Mouse (Mus musculus) ES-E14 (cell line): ENCODE measurements around the gene Ak5.

Source experiments
- CHD2 ChIP-seq: IDR thresholded peaks from 2 replicates; pipeline ENCODE4 v1.6.1; 2014; ENCODE audit warnings: mild to moderate bottlenecking, low read depth, low read length, inconsistent platforms
- HCFC1 ChIP-seq: IDR thresholded peaks from 2 replicates; pipeline ENCODE4 v1.6.1; 2012; ENCODE audit warnings: low read length, inconsistent platforms, borderline replicate concordance; ENCODE audit not compliant: insufficient read depth
- MAFK ChIP-seq: IDR thresholded peaks from 2 replicates; pipeline ENCODE4 v1.6.1; 2014; ENCODE audit warnings: mild to moderate bottlenecking, low read depth, low read length, inconsistent platforms; ENCODE audit not compliant: insufficient read depth
- ZC3H11A ChIP-seq: IDR thresholded peaks from 2 replicates; pipeline ENCODE4 v1.6.1; 2012; ENCODE audit warnings: low read depth, mild to moderate bottlenecking, inconsistent platforms, low read length, borderline replicate concordance
- ZNF384 ChIP-seq: IDR thresholded peaks from 2 replicates; pipeline ENCODE4 v1.6.1; 2012; ENCODE audit warnings: low read depth, low read length, inconsistent platforms

GRCm38 (mm10) chr3:152495415-152495898 lies 172.7 kb downstream of the Ak5 start:
- TF ChIP-seq HCFC1 (no peak), MAFK (no peak), CHD2 (no peak), ZNF384 (no peak), ZC3H11A (no peak)
